ENCODE assay signal across 30 mouse cellular contexts in genomic region chr17:12278073-12278472, GRCm38 (mm10).
"Had no signal": no experiment of that assay in that cellular context is flagged by ENCODE, and none has a peak within 500 bp of the region (broad histone marks: within the 10 kb centered on the region; RNA-seq: fewer than 3 reads in every experiment).

No protein-coding gene starts in this region.

- H3K4me2 ChIP-seq: heart, embryonic 12.5 days; heart, embryonic 15.5 days; hindbrain, embryonic 12.5 days; hindbrain, embryonic 14.5 days; intestine, embryonic 15.5 days; limb, embryonic 12.5 days; liver, embryonic 11.5 days; liver, embryonic 13.5 days; liver, embryonic 15.5 days had no signal

- ATAC-seq: hindbrain, embryonic 16.5 days; inflammation-experienced regulatory T-cells, adult 6 months; intestine, embryonic 15.5 days; intestine, postnatal 0 days; liver, postnatal 0 days had no signal

- H3K4me1 ChIP-seq: hindbrain, embryonic 10.5 days; hindbrain, embryonic 12.5 days; intestine, embryonic 15.5 days; limb, embryonic 10.5 days; limb, embryonic 12.5 days had no signal

- DNase-seq: gastrocnemius, adult 2 months; gastrocnemius, postnatal 10 days; gastrocnemius, postnatal 25 days; heart, adult 2 months; heart, postnatal 14 days; heart, postnatal 4 days; kidney, adult 18-20 months; kidney, adult 8-10 months; kidney, postnatal 10 days; kidney, postnatal 25 days; kidney, postnatal 4 days; liver; liver, embryonic 13.5 days; liver, postnatal 0 days had no signal

- H3K9me3 ChIP-seq: heart, embryonic 10.5 days; heart, embryonic 15.5 days; intestine, embryonic 15.5 days; limb, embryonic 10.5 days; liver, embryonic 13.5 days; liver, embryonic 15.5 days had no signal

- H3K27ac ChIP-seq: gastrocnemius, adult 2 months; heart, adult 2 months; heart, embryonic 10.5 days; heart, embryonic 15.5 days; hindbrain, embryonic 10.5 days; hindbrain, embryonic 12.5 days; hindbrain, embryonic 14.5 days; intestine, embryonic 15.5 days; layer of hippocampus, adult 2 months; limb, embryonic 10.5 days; limb, embryonic 12.5 days; liver, embryonic 13.5 days; liver, embryonic 15.5 days had no signal

- H3K9ac ChIP-seq: heart, embryonic 12.5 days; heart, embryonic 15.5 days; hindbrain, embryonic 12.5 days; hindbrain, embryonic 14.5 days; intestine, embryonic 15.5 days; limb, embryonic 12.5 days; liver, embryonic 13.5 days; liver, embryonic 15.5 days; liver, postnatal 0 days had no signal

- H3K27me3 ChIP-seq: heart, embryonic 12.5 days; heart, embryonic 15.5 days; hindbrain, embryonic 12.5 days; intestine, embryonic 15.5 days; limb, embryonic 12.5 days; liver, embryonic 13.5 days; liver, embryonic 15.5 days had no signal

- H3K4me3 ChIP-seq: gastrocnemius, adult 2 months; heart, adult 2 months; heart, embryonic 10.5 days; heart, embryonic 12.5 days; heart, embryonic 15.5 days; hindbrain, embryonic 10.5 days; hindbrain, embryonic 12.5 days; intestine, embryonic 15.5 days; layer of hippocampus, adult 2 months; left cerebral cortex, adult 2 months; limb, embryonic 10.5 days; limb, embryonic 12.5 days; liver, embryonic 13.5 days; liver, embryonic 15.5 days had no signal
